Mouse (Mus musculus) kidney, adult 9 months (tissue): ENCODE measurements around the gene Gm11007.
"Not testable (repeated sequence)": the region's sequence is repeated elsewhere in the genome, so short reads cannot be mapped to it uniquely, and the experiment has no call there.

Experiments
- DNase-seq: peaks from one replicate; pipeline ENCODE4 v3.0.0; 2022

Gene Gm11007

DNA sequence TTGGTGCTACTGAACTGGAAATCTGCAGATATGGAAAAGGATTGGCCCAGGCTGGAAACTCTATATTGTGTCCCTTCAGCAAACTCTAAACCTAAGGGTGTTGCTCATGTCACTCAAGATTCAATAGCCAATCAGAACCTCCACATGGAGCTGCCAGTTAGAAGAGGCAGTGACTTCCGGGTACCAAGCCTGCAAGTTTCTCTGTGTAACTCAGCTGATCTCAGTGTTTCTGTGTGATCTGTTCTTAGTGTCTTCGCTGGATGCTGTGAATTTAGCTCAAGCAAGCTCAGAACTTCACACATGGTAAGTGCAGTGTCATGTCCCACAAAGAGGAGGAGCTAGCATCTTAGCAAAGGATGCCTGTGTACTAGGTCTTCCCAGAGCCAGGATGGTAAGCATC is at the start of gene Gm11007:
Gm11007 (plus strand) TSS at position 301 of the 400 bp plus-strand sequence.
- DNase-seq = not testable (repeated sequence)
